ENCODE assay signal across 25 mouse cellular contexts in the genomic region with DNA sequence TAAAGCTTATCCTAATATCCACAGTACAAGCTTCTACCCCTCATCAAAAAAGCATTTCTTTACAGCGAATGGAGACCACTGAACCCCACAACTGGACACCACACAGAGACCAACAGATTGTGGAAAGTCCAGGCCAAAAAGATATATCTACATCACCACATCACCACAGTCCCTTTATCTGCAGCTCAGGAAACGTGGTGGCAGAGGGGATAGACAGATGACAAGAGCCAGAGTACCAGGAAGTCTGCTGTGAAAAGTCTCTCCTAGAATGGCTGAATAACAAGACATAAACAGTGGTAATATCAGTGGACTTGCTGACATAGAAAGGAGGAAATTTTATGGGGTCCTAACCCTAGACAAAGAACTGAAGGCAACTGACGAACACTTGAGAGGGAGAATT. TPM values are rescaled to one million over a fixed set of nuclear protein-coding genes. Genes with fewer than 3 reads are reported as not detected.
"Had no signal": no experiment of that assay in that cellular context is flagged by ENCODE, and none has a peak within 500 bp of the region (broad histone marks: within the 10 kb centered on the region; RNA-seq: fewer than 3 reads in every experiment).

No protein-coding gene starts in this region.

- H3K4me1 ChIP-seq: midbrain, embryonic 13.5 days; midbrain, embryonic 15.5 days; neural tube, embryonic 12.5 days; stomach, embryonic 15.5 days had no signal

- H3K27ac ChIP-seq: lung, embryonic 15.5 days; macrophage; midbrain, embryonic 13.5 days; midbrain, embryonic 15.5 days; neural tube, embryonic 12.5 days; stomach, embryonic 15.5 days; stomach, postnatal 0 days had no signal

- H3K9me3 ChIP-seq: lung, embryonic 15.5 days; midbrain, embryonic 13.5 days; midbrain, embryonic 15.5 days; neural tube, embryonic 12.5 days; stomach, embryonic 15.5 days had no signal

- DNase-seq: lung, adult 2 months; lung, postnatal 14 days; lung, postnatal 36 days; right cerebral cortex, postnatal 14 days; thymus, adult 2 months; thymus, postnatal 25 days; thymus, postnatal 4 days had no signal

- H3K27me3 ChIP-seq: lung, embryonic 15.5 days; midbrain, embryonic 13.5 days; midbrain, embryonic 15.5 days; neural tube, embryonic 12.5 days; stomach, embryonic 15.5 days had no signal

- H3K36me3 ChIP-seq: lung, embryonic 15.5 days; midbrain, embryonic 13.5 days; midbrain, embryonic 15.5 days; neural tube, embryonic 12.5 days; stomach, embryonic 15.5 days had no signal

- H3K4me2 ChIP-seq: lung, embryonic 15.5 days; midbrain, embryonic 11.5 days; midbrain, embryonic 13.5 days; midbrain, embryonic 15.5 days; neural tube, embryonic 12.5 days; stomach, embryonic 15.5 days had no signal

- H3K4me3 ChIP-seq: lung, embryonic 15.5 days; megakaryocyte, embryonic 14.5 days; midbrain, embryonic 13.5 days; midbrain, embryonic 15.5 days; neural tube, embryonic 12.5 days; stomach, embryonic 15.5 days had no signal

- ATAC-seq: lung, postnatal 0 days; midbrain, embryonic 13.5 days; midbrain, embryonic 15.5 days had no signal

- H3K9ac ChIP-seq: lung, embryonic 15.5 days; midbrain, embryonic 13.5 days; midbrain, embryonic 15.5 days; neural tube, embryonic 12.5 days; stomach, embryonic 15.5 days had no signal

RNA-seq across cellular contexts. Expression of a gene that starts 12.8 kb away (rescaled TPM):
- total RNA-seq: megakaryocyte progenitor cell, adult 5-6 weeks; midbrain, postnatal 0 days; monocyte, adult 5-6 weeks had no signal
- polyA plus RNA-seq: lung, adult 2 months; lung, embryonic 15.5 days; lung, postnatal 0 days; macrophage; midbrain, embryonic 11.5 days; midbrain, embryonic 13.5 days; midbrain, embryonic 15.5 days; midbrain, postnatal 0 days; neural tube, embryonic 12.5 days; neural tube, embryonic 14.5 days; spleen, adult 2 months; stomach, embryonic 15.5 days; stomach, postnatal 0 days; testis, adult 2 months; thymus, adult 2 months; urinary bladder, adult 2 months had no signal

RNA-seq across cellular contexts. Expression of a gene that starts 15.6 kb away (rescaled TPM):
- total RNA-seq: megakaryocyte progenitor cell, adult 5-6 weeks; midbrain, postnatal 0 days; monocyte, adult 5-6 weeks; neutrophil, adult 5-6 weeks had no signal
- polyA plus RNA-seq: lung, embryonic 15.5 days; macrophage; midbrain, embryonic 11.5 days; midbrain, embryonic 13.5 days; midbrain, embryonic 15.5 days; midbrain, postnatal 0 days; neural tube, embryonic 12.5 days; neural tube, embryonic 14.5 days; spleen, adult 2 months had no signal

RNA-seq across cellular contexts. Expression of a gene that starts 34.2 kb away (rescaled TPM):
- total RNA-seq: megakaryocyte progenitor cell, adult 5-6 weeks; midbrain, postnatal 0 days; monocyte, adult 5-6 weeks; neutrophil, adult 5-6 weeks had no signal
- polyA plus RNA-seq: lung, adult 2 months; lung, embryonic 15.5 days; lung, postnatal 0 days; macrophage; midbrain, embryonic 11.5 days; midbrain, embryonic 13.5 days; midbrain, embryonic 15.5 days; midbrain, postnatal 0 days; neural tube, embryonic 12.5 days; neural tube, embryonic 14.5 days; spleen, adult 2 months; stomach, embryonic 15.5 days; stomach, postnatal 0 days; testis, adult 2 months; thymus, adult 2 months; urinary bladder, adult 2 months had no signal

RNA-seq across cellular contexts. Expression of a gene that starts 42.8 kb away (rescaled TPM):
- polyA plus RNA-seq: macrophage had no signal
